Mouse (Mus musculus): ENCODE results near the gene Kifc3. TPM values are rescaled to one million over a fixed set of nuclear protein-coding genes. Genes with fewer than 3 reads are reported as not detected.

Gene Kifc3
- polyA plus RNA-seq, 1 experiment from 2014 or later, result 19.1 TPM

DNA sequence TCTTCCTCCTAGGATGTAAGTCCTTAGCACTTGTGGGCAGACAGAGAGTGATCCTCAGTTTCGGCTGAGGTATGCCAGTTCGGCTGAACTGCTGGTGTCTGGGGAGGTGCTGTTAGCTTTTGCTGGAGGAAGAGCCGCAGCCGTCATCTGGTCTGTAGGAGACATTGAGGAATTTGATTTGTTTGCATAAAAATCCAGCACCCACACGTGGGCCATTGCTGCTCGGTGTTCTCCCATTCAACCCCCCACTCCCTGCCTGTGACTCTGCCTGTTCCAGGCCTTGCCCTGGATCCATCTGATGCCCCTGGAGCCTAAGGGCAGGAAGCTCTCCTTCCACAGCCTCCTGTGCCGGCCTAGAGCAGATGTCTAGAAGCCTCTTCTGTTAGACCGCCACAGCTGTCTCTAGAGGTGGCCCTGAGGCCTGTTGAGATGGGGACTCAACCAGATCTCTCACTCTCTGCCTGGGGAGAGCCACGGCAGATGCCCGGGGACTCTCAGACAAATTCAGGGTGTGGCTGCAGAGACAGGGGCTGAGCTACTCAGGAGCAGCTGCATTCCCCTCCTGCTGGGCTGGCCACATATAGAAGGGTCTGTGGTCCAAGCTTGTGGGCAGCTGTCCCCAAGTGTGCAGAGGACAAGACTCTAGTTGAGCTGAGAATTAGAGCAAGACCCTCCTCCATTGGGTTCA lies 117.7 kb downstream of the Kifc3 start:
- Histone ChIP-seq H3K4me3 (no peak overlapping the region), H3K4me1 (peaks cover 15% of the 10 kb centered on the region), H3K9me3 (no peaks in the 10 kb centered on the region), H3K9ac (no peak overlapping the region), H3K27ac (no peak overlapping the region), H3K27me3 (no peaks in the 10 kb centered on the region), H3K4me2 (no peak overlapping the region), H3K36me3 (peaks cover 58% of the 10 kb centered on the region)
- WGBS, result 84% methylated on average over 10 of the region's 10 CpGs
- ATAC-seq (ENCODE audit: insufficient number of reproducible peaks, low FRiP score, low TSS enrichment, low read depth), result no peak

- H3K9me3 ChIP-seq, result no peaks in the 10 kb centered on the region
- H3K27me3 ChIP-seq, result no peaks in the 10 kb centered on the region
- no peak overlapping the region for H3K27ac ChIP-seq
- peaks cover 15% of the 10 kb centered on the region for H3K4me1 ChIP-seq
- peaks cover 53% of the 10 kb centered on the region for H3K36me3 ChIP-seq
- 81% methylated on average over 4 of the region's 4 CpGs for WGBS
- ATAC-seq (ENCODE audit: insufficient number of reproducible peaks, low FRiP score, low TSS enrichment, low read depth), result no peak
- H3K9ac ChIP-seq, result no peak overlapping the region
- no peak overlapping the region for H3K4me2 ChIP-seq
- no peak overlapping the region for H3K4me3 ChIP-seq
Measured at GRCm38 (mm10) chr8:95084261-95084660, 118.4 kb downstream of the Kifc3 start.

GRCm38 (mm10) chr8:95081650-95082049 lies 121.0 kb downstream of the Kifc3 start:
- no peak for ATAC-seq (ENCODE audit: insufficient number of reproducible peaks, low FRiP score, low TSS enrichment, low read depth)
- Histone ChIP-seq H3K36me3 (peaks cover 32% of the 10 kb centered on the region), H3K4me2 (peak overlapping the region; percentile 89), H3K4me3 (peak overlapping the region; percentile 84), H3K27ac (peak overlapping the region; percentile 82), H3K27me3 (no peaks in the 10 kb centered on the region; the same call in 1 of the 2 replicates), H3K9ac (peak overlapping the region; percentile 50), H3K9me3 (no peaks in the 10 kb centered on the region), H3K4me1 (peaks cover 15% of the 10 kb centered on the region)
- WGBS, result 6% methylated on average over 11 of the region's 11 CpGs

GRCm38 (mm10) chr8:95080381-95081341 lies 122.0 kb downstream of the Kifc3 start, which contains the start of gene Katnb1:
Gene Katnb1 (plus strand): TSS chr8:95081186.
- ATAC-seq (ENCODE audit: insufficient number of reproducible peaks, low FRiP score, low TSS enrichment, low read depth), result peak; percentile 98
- Histone ChIP-seq H3K4me2 (peak within 1 kb of the TSS; percentile 89), H3K27ac (peak within 1 kb of the TSS; percentile 82), H3K27me3 (no peaks in the 10 kb centered on the region; the same call in 1 of the 2 replicates), H3K4me1 (peaks cover 15% of the 10 kb centered on the region), H3K9me3 (no peaks in the 10 kb centered on the region), H3K4me3 (peak within 1 kb of the TSS; percentile 84), H3K9ac (peak within 1 kb of the TSS; percentile 56), H3K36me3 (peaks cover 27% of the 10 kb centered on the region)
- under 1% methylated on average over 47 of the region's 47 CpGs for WGBS

- H3K4me1 ChIP-seq, result peaks cover 15% of the 10 kb centered on the region
- no peak overlapping the region for H3K4me3 ChIP-seq
- H3K4me2 ChIP-seq, result no peak overlapping the region
- WGBS, result 83% methylated on average over 4 of the region's 4 CpGs
- ATAC-seq (ENCODE audit: insufficient number of reproducible peaks, low FRiP score, low TSS enrichment, low read depth), result no peak
- H3K27me3 ChIP-seq, result no peaks in the 10 kb centered on the region; the same call in 1 of the 2 replicates
- H3K9me3 ChIP-seq, result no peaks in the 10 kb centered on the region
- no peak overlapping the region for H3K9ac ChIP-seq
- H3K27ac ChIP-seq, result no peak overlapping the region
- peaks cover 14% of the 10 kb centered on the region for H3K36me3 ChIP-seq
Measured at GRCm38 (mm10) chr8:95079305-95079704, 123.3 kb downstream of the Kifc3 start.

GRCm38 (mm10) chr8:95078055-95078454 lies 124.6 kb downstream of the Kifc3 start:
- H3K9me3 ChIP-seq, result no peaks in the 10 kb centered on the region
- no peak overlapping the region for H3K9ac ChIP-seq
- no peak overlapping the region for H3K27ac ChIP-seq
- H3K4me3 ChIP-seq, result no peak overlapping the region
- WGBS, result 83% methylated on average over 3 of the region's 3 CpGs
- no peaks in the 10 kb centered on the region; the same call in 1 of the 2 replicates for H3K27me3 ChIP-seq
- H3K4me1 ChIP-seq, result peaks cover 15% of the 10 kb centered on the region
- H3K4me2 ChIP-seq, result no peak overlapping the region
- H3K36me3 ChIP-seq, result peaks cover 4% of the 10 kb centered on the region; the same call in 1 of the 2 replicates
- ATAC-seq (ENCODE audit: insufficient number of reproducible peaks, low FRiP score, low TSS enrichment, low read depth), result no peak

- H3K4me1 ChIP-seq, result peaks cover 3% of the 10 kb centered on the region; the same call in 1 of the 2 replicates
- H3K27me3 ChIP-seq, result no peaks in the 10 kb centered on the region; the same call in 1 of the 2 replicates
- no peak overlapping the region for H3K4me2 ChIP-seq
- 77% methylated on average over 17 of the region's 17 CpGs for WGBS
- no peak overlapping the region for H3K9ac ChIP-seq
- no peaks in the 10 kb centered on the region for H3K36me3 ChIP-seq
- ATAC-seq (ENCODE audit: insufficient number of reproducible peaks, low FRiP score, low TSS enrichment, low read depth), result no peak
- H3K27ac ChIP-seq, result no peak overlapping the region
- H3K9me3 ChIP-seq, result no peaks in the 10 kb centered on the region
- no peak overlapping the region for H3K4me3 ChIP-seq
Measured at GRCm38 (mm10) chr8:95076151-95076550, 126.5 kb downstream of the Kifc3 start.

DNA sequence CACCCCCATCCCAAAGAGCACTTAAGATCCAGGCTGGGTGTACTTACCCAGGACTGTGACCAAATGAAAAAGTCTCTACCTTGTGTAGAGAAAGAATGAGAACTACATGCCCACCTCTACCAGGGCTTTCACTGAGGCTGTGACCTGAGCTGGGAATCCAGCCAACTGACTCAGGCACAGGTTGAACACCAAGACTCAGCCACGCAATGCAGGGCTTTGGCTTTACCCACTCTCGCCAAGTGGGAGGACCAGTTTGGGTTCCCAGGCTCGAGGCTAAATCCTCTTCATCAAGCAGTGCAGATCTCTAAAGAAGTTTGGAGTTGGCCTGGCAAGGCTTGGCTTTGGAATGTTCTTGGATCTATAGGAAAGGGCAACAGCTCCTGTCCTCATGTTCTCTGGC lies 127.1 kb downstream of the Kifc3 start:
- no peaks in the 10 kb centered on the region; the same call in 1 of the 2 replicates for H3K27me3 ChIP-seq
- no peaks in the 10 kb centered on the region for H3K9me3 ChIP-seq
- no peaks in the 10 kb centered on the region for H3K36me3 ChIP-seq
- H3K4me3 ChIP-seq, result no peak overlapping the region
- WGBS, result 74% methylated on average over 3 of the region's 3 CpGs
- H3K9ac ChIP-seq, result no peak overlapping the region
- H3K27ac ChIP-seq, result no peak overlapping the region
- H3K4me1 ChIP-seq, result peaks cover 3% of the 10 kb centered on the region; the same call in 1 of the 2 replicates
- H3K4me2 ChIP-seq, result no peak overlapping the region
- ATAC-seq (ENCODE audit: insufficient number of reproducible peaks, low FRiP score, low TSS enrichment, low read depth), result no peak

- H3K4me2 ChIP-seq, result no peak overlapping the region
- WGBS, result 49% methylated on average over 3 of the region's 3 CpGs
- H3K9me3 ChIP-seq, result no peaks in the 10 kb centered on the region
- H3K27ac ChIP-seq, result no peak overlapping the region
- no peaks in the 10 kb centered on the region for H3K27me3 ChIP-seq
- H3K9ac ChIP-seq, result no peak overlapping the region
- no peaks in the 10 kb centered on the region for H3K36me3 ChIP-seq
- ATAC-seq (ENCODE audit: insufficient number of reproducible peaks, low FRiP score, low TSS enrichment, low read depth), result no peak
- H3K4me1 ChIP-seq, result no peaks in the 10 kb centered on the region
- no peak overlapping the region for H3K4me3 ChIP-seq
Measured at GRCm38 (mm10) chr8:95067582-95067981, 135.0 kb downstream of the Kifc3 start.

GRCm38 (mm10) chr8:95064531-95064930 lies 138.1 kb downstream of the Kifc3 start:
- Histone ChIP-seq H3K27ac (no peak overlapping the region), H3K9me3 (no peaks in the 10 kb centered on the region), H3K4me1 (no peaks in the 10 kb centered on the region), H3K36me3 (no peaks in the 10 kb centered on the region), H3K9ac (no peak overlapping the region), H3K4me2 (no peak overlapping the region), H3K4me3 (no peak overlapping the region), H3K27me3 (no peaks in the 10 kb centered on the region)
- 93% methylated on average over 2 of the region's 2 CpGs for WGBS
- ATAC-seq (ENCODE audit: insufficient number of reproducible peaks, low FRiP score, low TSS enrichment, low read depth), result no peak

DNA sequence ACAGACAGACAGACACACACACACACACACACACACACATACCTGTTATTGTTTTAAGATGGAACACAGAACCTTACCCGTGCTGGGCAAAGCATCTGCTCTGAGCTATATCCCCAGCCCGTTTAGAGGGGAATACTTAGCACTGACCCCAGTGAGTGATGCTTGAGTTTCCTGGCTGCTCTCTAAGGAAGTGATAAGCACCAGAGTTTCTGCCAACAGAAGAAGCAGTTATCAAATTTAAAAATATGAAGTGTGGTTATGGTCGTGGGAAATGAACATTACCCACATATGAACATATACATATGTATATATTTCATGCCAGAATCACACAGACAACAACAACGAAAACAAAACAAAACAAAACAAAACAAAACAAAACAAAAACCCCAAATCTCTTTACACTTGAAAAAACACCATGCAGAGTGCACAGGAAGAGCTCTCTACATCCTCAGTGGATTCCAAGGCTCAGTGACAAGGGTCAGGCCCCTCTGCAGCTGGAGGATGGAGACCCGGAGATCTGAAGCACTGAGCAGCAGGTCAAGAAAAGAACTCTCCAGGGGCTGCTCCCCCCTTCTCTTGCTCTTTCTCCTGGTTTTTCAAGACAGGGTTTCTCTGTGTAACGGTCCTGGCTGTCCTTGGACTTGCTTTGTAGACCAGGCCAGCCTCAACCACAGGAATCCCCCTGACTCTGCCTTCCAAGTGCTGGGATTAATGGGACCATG lies 142.6 kb downstream of the Kifc3 start:
- no peak overlapping the region for H3K9ac ChIP-seq
- no peak overlapping the region for H3K27ac ChIP-seq
- H3K4me2 ChIP-seq, result no peak overlapping the region
- ATAC-seq (ENCODE audit: insufficient number of reproducible peaks, low FRiP score, low TSS enrichment, low read depth), result no peak
- no peak overlapping the region for H3K4me3 ChIP-seq
- no peaks in the 10 kb centered on the region for H3K36me3 ChIP-seq
- H3K9me3 ChIP-seq, result no peaks in the 10 kb centered on the region
- WGBS, result 70% methylated on average over 6 of the region's 6 CpGs
- H3K27me3 ChIP-seq, result no peaks in the 10 kb centered on the region
- H3K4me1 ChIP-seq, result no peaks in the 10 kb centered on the region

Data from limb, embryonic 15.5 days (tissue).